Mouse (Mus musculus) liver, postnatal 0 days (tissue): ENCODE measurements around the gene Zfp598.

Source experiments
- CTCF ChIP-seq: sonication (generic); IDR thresholded peaks from 2 replicates; pipeline ENCODE4 v1.5.1; 2016; ENCODE audit warnings: antibody characterized with exemption, low read depth
- EP300 ChIP-seq: IDR thresholded peaks from 2 replicates; pipeline ENCODE4 v1.6.1; 2016; ENCODE audit warnings: antibody characterized with exemption, low read depth, mild to moderate bottlenecking

GRCm38 (mm10) chr17:24628646-24629045, 40.8 kb upstream of the Zfp598 start:
- TF ChIP-seq CTCF (peak; percentile 98), EP300 (no peak)
